Mouse (Mus musculus) limb, embryonic 12.5 days (tissue): ENCODE measurements around the gene Gm37240. TPM values are rescaled to one million over a fixed set of nuclear protein-coding genes. Genes with fewer than 3 reads are reported as not detected.
A peak's percentile ranks its signal among the peaks of the same experiment; 100 is the strongest.

Experiments
- ATAC-seq: fragments of 200-750 bp; cut with Nextera tagmentation; 2 replicates; pipeline ENCODE4 v1.8.0; 2017; ENCODE audit warnings: low read depth, moderate TSS enrichment; ENCODE audit not compliant: insufficient number of reproducible peaks, insufficient read depth, low FRiP score, low TSS enrichment
- H3K27ac ChIP-seq: fragments of 300-500 bp; sonication (generic); 2 replicates; pipeline ENCODE4 v1.5.1; 2016; ENCODE audit warnings: mild to moderate bottlenecking, moderate library complexity
- H3K27me3 ChIP-seq: fragments of 300-500 bp; sonication (generic); 2 replicates; pipeline ENCODE4 v1.6.1; 2016; ENCODE audit warnings: mild to moderate bottlenecking, moderate library complexity
- H3K36me3 ChIP-seq: fragments of 300-500 bp; sonication (generic); 2 replicates; pipeline ENCODE4 v1.6.1; 2016; ENCODE audit warnings: mild to moderate bottlenecking, moderate library complexity
- H3K4me1 ChIP-seq: fragments of 300-500 bp; sonication (generic); replicated peaks from 2 replicates; pipeline ENCODE4 v1.6.1; 2016
- H3K4me2 ChIP-seq: fragments of 300-500 bp; sonication (generic); 2 replicates; pipeline ENCODE4 v1.6.1; 2016; ENCODE audit warnings: mild to moderate bottlenecking, moderate library complexity
- H3K4me3 ChIP-seq: fragments of 300-500 bp; sonication (generic); replicated peaks from 2 replicates; pipeline ENCODE4 v1.5.1; 2016; ENCODE audit warnings: mild to moderate bottlenecking
- H3K9ac ChIP-seq: fragments of 300-500 bp; sonication (generic); replicated peaks from 2 replicates; pipeline ENCODE4 v1.6.1; 2016; ENCODE audit warnings: mild to moderate bottlenecking, moderate library complexity
- H3K9me3 ChIP-seq: fragments of 300-500 bp; sonication (generic); 2 replicates; pipeline ENCODE4 v1.6.1; 2016; ENCODE audit warnings: mild to moderate bottlenecking, moderate library complexity
- WGBS: fragments of 180-500 bp; shearing (Covaris S2); methylation state at CpG from one replicate; pipeline ENCODE4 v1.1.7; 2016; 5-methylcytosine and 5-hydroxymethylcytosine counted together
- polyA plus RNA-seq: library from polyadenylated mRNA; unstranded; fragments of >200 nt; fragmentation: Nextera tagmentation; extraction: Ambion mirVana; gene quantifications from 2 replicates; pipeline ENCODE4 v1.2.1, GENCODE M21; 2016

Gm37240 gene
- polyA plus RNA-seq, 1 experiment from 2014 or later: 3.4 TPM

DNA sequence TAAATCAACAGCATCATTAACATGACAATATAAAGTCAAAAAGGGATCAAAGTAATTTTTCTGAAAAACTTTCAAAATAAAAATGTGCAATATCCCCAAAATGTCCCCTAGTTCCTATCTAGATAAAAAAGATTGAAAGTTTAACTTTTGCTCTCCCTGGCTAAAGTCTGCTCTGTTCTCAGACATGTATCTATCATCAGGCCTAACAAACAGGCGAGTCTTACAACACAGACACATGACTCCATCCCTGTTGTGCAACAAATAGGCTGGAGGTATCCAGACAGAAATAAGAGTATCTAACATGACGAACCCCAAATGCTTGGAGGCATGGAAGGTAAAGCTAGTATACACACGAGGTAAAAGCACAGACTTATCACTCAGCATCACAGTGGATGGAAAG lies 68.0 kb downstream of the Gm37240 start:
- H3K9ac ChIP-seq: no peak overlapping the region
- H3K27me3 ChIP-seq: 0 out of 2 replicates have a peak, but pooled peaks cover 2% of the 10 kb centered on the region
- no peak overlapping the region for H3K27ac ChIP-seq
- H3K4me1 ChIP-seq: peaks cover 13% of the 10 kb centered on the region
- 83% methylated on average over 3 of the region's 3 CpGs for WGBS
- no peak overlapping the region for H3K4me3 ChIP-seq
- no peak overlapping the region for H3K4me2 ChIP-seq
- H3K36me3 ChIP-seq: no peaks in the 10 kb centered on the region
- ATAC-seq: no peak
- no peaks in the 10 kb centered on the region for H3K9me3 ChIP-seq

DNA sequence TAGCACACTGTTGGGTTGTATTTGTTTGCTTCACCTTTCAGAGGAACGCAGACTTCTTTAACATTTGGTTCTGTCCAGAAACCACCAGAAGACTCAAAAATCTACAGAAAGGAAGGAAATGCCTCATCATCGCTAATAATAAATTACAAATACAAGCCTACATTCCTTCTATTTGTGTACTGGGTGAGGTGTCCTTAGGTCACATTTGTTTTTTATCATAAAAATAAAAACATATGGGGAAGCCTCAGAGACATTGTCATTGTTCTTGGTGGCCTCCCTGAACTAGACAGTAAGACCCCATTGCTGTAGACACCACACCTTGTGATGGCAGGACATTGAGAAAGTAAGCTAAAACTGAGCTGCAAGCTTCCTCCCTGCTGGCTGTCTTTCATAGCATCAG lies 70.1 kb downstream of the Gm37240 start, which contains the start of gene Fam160a1:
Fam160a1 (minus strand) TSS at position 101 of the 400 bp plus-strand sequence.
- Histone ChIP-seq H3K27me3 (no peaks in the 10 kb centered on the region), H3K4me3 (no peak within 1 kb of the TSS), H3K27ac (no peak within 1 kb of the TSS), H3K9ac (no peak within 1 kb of the TSS), H3K36me3 (no peaks in the 10 kb centered on the region), H3K4me1 (peaks cover 19% of the 10 kb centered on the region), H3K9me3 (no peaks in the 10 kb centered on the region), H3K4me2 (no peak within 1 kb of the TSS)
- WGBS: 82% methylated on average over 2 of the region's 2 CpGs
- no peak for ATAC-seq

DNA sequence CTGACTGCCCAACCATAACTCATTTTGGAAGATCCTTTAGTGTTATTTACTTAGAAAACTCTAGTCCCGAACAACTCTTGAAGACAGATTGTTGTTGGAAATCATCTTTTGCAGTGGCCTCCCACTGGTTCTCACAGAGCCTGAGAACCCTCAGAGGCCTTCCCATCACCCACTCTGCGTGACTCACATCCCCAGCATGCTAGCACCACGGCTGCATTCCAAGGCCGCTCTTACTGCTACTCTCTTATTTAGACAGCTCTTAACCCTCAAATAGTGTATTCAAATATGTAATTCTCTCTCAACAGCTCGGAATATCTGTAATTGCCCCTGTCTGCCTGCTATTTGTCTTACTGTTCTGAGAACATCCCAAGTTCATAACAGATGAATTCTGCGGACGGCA lies 73.1 kb downstream of the Gm37240 start:
- H3K4me3 ChIP-seq: no peak overlapping the region
- H3K27me3 ChIP-seq: no peaks in the 10 kb centered on the region
- no peak overlapping the region for H3K4me2 ChIP-seq
- no peaks in the 10 kb centered on the region for H3K36me3 ChIP-seq
- no peak overlapping the region for H3K27ac ChIP-seq
- no peak overlapping the region for H3K9ac ChIP-seq
- peaks cover 12% of the 10 kb centered on the region; the same call in 1 of the 2 replicates for H3K4me1 ChIP-seq
- H3K9me3 ChIP-seq: no peaks in the 10 kb centered on the region
- no peak for ATAC-seq
- WGBS: 70% methylated on average over 7 of the region's 7 CpGs

DNA sequence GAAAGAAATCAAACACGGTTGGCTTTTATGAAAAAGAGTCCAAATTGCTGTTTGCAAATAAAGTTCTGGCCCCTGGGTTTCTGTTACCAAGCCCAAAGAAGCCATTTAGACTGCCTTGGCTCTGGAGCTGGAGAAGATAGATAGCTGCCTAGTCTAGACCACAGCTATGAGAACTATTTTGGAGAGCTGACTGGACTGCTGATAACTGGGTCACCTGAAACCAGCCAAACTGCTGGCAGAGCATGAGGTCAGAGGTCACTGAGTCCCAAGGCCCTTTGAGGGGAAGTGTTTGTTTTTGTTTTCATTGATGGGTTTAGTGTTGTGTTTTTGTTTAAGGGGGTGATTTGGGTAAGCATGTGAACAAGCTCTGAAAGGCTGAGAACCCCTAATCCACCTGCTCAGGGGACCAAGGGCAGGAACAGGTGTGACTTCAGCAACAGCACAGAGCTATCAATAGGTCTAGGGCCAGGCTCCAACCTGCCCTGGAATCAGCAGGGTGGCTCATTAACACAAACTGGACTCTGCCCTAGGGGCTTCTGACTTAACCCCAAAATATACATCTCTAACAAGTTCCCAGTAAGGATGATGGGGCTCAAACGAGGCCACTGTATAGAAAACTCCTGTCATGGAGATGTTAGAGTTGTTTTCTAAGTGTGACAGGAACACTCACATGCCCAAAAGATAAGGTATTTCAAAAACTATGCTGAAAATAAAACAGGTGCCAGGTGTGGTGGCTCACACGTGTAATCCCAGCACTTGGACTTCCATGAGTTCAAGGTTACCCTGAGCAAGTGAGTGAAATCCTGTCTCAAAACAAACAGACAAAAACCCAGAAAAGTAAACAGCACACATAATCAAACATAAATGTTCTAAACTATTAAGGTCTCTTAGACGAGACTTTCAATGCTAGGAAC lies 74.0 kb downstream of the Gm37240 start:
- no peak overlapping the region for H3K4me3 ChIP-seq
- peaks cover 12% of the 10 kb centered on the region; the same call in 1 of the 2 replicates for H3K4me1 ChIP-seq
- ATAC-seq: no peak
- H3K9ac ChIP-seq: no peak overlapping the region
- 49% methylated on average over 4 of the region's 4 CpGs for WGBS
- no peaks in the 10 kb centered on the region for H3K27me3 ChIP-seq
- H3K36me3 ChIP-seq: no peaks in the 10 kb centered on the region
- no peak overlapping the region for H3K27ac ChIP-seq
- no peak overlapping the region for H3K4me2 ChIP-seq
- H3K9me3 ChIP-seq: no peaks in the 10 kb centered on the region

DNA sequence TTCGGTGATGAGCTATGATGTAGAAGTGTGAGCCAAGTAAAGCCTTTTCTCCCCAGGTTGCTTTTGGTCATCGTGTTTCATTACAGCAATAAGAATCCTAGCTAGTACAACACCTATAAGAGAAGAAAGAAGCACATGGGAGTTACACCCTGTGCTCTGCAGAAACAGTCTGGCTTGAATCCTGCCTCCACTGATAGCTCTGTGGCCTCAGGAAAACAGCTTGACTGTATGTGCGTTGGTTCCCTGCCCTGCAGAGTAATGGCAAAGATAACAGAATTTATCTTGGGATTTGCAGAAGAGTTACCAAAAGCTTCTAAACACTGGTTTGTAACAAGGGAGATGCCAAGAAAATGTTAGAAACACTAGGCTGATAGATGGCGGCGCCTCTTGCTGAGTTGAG lies 75.3 kb downstream of the Gm37240 start:
- Histone ChIP-seq H3K4me1 (peaks cover 11% of the 10 kb centered on the region; the same call in 1 of the 2 replicates), H3K36me3 (no peaks in the 10 kb centered on the region), H3K4me2 (no peak overlapping the region), H3K4me3 (no peak overlapping the region), H3K27me3 (no peaks in the 10 kb centered on the region), H3K27ac (no peak overlapping the region), H3K9ac (no peak overlapping the region), H3K9me3 (no peaks in the 10 kb centered on the region)
- WGBS: 94% methylated on average over 5 of the region's 5 CpGs
- no peak for ATAC-seq

DNA sequence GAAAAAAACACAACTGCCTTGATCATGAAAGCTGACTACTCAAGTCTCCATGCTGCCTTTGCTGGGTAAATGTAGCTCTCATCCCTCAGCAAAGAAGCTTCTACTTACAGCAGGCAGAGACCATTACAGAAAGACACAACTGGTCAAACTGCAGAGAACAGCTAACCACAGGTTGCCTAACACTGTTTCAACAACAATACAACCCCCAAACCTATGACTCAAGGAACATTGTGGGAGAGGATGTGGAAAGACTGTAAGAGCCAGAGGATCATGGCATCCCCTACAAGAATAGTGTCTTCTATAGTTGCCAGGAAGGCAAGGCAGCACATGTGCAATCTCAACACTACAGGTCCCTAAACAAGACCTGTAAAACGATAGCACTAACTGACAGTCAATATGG lies 94.2 kb downstream of the Gm37240 start:
- Histone ChIP-seq H3K4me3 (no peak overlapping the region), H3K9ac (no peak overlapping the region), H3K36me3 (no peaks in the 10 kb centered on the region), H3K4me2 (no peak overlapping the region), H3K9me3 (no peaks in the 10 kb centered on the region), H3K27ac (no peak overlapping the region), H3K27me3 (no peaks in the 10 kb centered on the region), H3K4me1 (no peaks in the 10 kb centered on the region)
- no peak for ATAC-seq
- 69% methylated on average over 1 of the region's 1 CpGs for WGBS

DNA sequence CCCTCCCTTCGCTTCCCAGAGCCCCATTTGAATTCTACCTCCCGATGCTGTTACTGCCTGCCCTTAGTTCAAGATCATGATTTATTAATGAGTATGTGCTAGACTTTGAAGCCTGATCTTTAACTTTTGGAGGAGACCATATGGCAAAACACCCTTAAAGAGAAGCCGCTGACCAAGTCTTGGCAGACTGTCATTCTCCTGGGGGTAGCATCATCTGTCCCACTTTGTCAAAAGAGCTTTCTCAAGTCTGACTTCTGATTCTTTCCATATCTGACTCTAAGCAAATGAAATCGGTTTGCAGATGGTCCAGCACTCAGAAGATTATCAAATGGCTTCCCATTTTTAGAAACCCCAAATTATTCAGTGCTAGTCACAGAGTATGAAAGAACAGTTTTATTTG lies 97.6 kb downstream of the Gm37240 start:
- ATAC-seq: no peak
- H3K4me1 ChIP-seq: peaks cover 10% of the 10 kb centered on the region; the same call in 1 of the 2 replicates
- H3K4me3 ChIP-seq: no peak overlapping the region
- no peaks in the 10 kb centered on the region for H3K27me3 ChIP-seq
- H3K4me2 ChIP-seq: no peak overlapping the region
- H3K36me3 ChIP-seq: no peaks in the 10 kb centered on the region
- no peak overlapping the region for H3K27ac ChIP-seq
- H3K9me3 ChIP-seq: no peaks in the 10 kb centered on the region
- H3K9ac ChIP-seq: no peak overlapping the region
- WGBS: 72% methylated on average over 4 of the region's 4 CpGs

DNA sequence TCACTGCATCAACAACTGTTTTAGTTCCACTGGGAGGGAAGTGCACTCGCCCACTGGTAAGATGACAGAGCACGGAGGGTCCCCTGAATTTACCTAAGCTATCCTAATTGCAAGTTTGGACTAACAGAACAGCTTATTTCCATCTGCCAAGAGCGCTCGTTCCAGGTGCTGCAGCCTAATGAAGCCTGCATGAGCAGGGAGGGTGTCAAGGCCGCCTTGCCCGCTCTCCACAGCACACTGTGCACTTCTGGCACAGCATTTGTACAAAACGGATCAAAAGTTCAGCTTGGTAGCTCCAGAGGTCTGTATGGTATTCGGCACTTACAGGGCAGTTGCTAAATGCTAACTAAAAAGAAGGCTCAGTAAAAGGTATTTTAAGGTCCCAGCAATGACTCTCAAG lies 100.8 kb downstream of the Gm37240 start:
- WGBS: 53% methylated on average over 8 of the region's 8 CpGs
- no peaks in the 10 kb centered on the region for H3K9me3 ChIP-seq
- H3K9ac ChIP-seq: no peak overlapping the region
- no peaks in the 10 kb centered on the region for H3K27me3 ChIP-seq
- no peaks in the 10 kb centered on the region for H3K36me3 ChIP-seq
- no peak overlapping the region for H3K4me3 ChIP-seq
- H3K27ac ChIP-seq: no peak overlapping the region
- no peak overlapping the region for H3K4me2 ChIP-seq
- no peak for ATAC-seq
- H3K4me1 ChIP-seq: peaks cover 10% of the 10 kb centered on the region; the same call in 1 of the 2 replicates

DNA sequence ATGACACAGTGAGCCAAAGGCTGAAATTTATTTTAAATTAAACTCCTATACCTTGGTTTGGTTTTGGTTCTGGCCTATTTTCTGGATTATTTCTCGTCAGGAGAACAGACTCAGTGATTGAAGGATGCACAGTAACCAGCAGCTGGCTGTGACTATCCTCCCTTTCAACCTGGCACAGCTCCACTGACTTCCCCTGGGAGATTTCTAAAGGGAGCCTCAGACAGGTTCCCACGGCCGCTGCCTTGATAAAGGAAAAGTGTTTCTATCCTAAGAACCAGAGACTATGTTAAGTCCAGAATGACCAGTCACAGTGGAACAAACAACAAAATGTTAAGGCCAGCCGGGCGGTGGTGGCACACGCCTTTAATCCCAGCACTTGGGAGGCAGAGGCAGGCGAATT lies 106.4 kb downstream of the Gm37240 start:
- WGBS: 79% methylated on average over 7 of the region's 7 CpGs
- H3K4me2 ChIP-seq: no peak overlapping the region
- no peak for ATAC-seq
- H3K27me3 ChIP-seq: no peaks in the 10 kb centered on the region
- no peak overlapping the region for H3K27ac ChIP-seq
- no peak overlapping the region for H3K4me3 ChIP-seq
- no peaks in the 10 kb centered on the region for H3K9me3 ChIP-seq
- H3K9ac ChIP-seq: no peak overlapping the region
- peaks cover 4% of the 10 kb centered on the region for H3K4me1 ChIP-seq
- no peaks in the 10 kb centered on the region for H3K36me3 ChIP-seq

DNA sequence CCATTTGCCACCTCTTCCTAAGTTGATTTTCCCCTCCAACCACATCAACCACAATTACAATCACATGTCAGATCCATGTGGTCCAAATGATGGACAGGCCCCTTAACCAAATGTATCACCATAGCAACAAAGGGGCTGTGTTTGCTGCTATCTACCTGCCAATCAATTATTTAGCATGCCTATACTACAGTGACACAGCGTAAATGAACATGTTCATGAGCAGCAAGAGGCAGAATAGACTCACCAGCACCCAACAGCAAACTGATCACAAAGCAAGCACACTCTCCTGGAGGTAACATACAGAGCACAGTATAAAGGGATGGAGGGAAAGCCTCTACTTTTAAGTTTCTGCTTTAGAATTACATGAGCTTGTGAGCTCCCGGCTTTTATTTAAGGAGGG lies 107.0 kb downstream of the Gm37240 start:
- no peak overlapping the region for H3K27ac ChIP-seq
- no peak overlapping the region for H3K9ac ChIP-seq
- 72% methylated on average over 2 of the region's 2 CpGs for WGBS
- H3K27me3 ChIP-seq: no peaks in the 10 kb centered on the region
- H3K4me3 ChIP-seq: no peak overlapping the region
- no peaks in the 10 kb centered on the region for H3K9me3 ChIP-seq
- peaks cover 4% of the 10 kb centered on the region for H3K4me1 ChIP-seq
- H3K36me3 ChIP-seq: no peaks in the 10 kb centered on the region
- ATAC-seq: no peak
- H3K4me2 ChIP-seq: no peak overlapping the region

DNA sequence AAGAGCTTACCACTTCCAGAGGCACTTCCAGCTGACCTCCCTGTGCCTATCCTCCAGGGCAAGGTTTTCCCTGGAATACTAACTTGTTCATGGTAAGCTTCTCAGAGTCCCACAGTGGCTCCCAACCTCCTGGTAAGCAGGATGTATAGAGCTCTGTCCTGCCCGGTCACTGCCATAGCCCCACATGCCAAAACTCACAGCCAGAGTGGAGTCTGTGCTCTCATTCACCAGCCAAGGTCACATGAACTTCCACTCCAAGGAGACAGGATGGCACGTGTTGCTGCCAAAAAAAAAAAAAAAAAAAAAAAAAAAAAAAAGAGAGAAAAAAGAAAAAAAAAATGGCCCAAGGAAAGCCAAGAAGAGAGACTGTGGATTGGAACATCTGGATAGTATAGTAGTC lies 109.5 kb downstream of the Gm37240 start:
- peaks cover 4% of the 10 kb centered on the region for H3K4me1 ChIP-seq
- 75% methylated on average over 2 of the region's 2 CpGs for WGBS
- no peaks in the 10 kb centered on the region for H3K9me3 ChIP-seq
- peak overlapping the region; percentile 64; the same call in 1 of the 2 replicates for H3K27ac ChIP-seq
- no peak overlapping the region for H3K9ac ChIP-seq
- H3K36me3 ChIP-seq: no peaks in the 10 kb centered on the region
- no peaks in the 10 kb centered on the region for H3K27me3 ChIP-seq
- no peak for ATAC-seq
- no peak overlapping the region for H3K4me3 ChIP-seq
- no peak overlapping the region for H3K4me2 ChIP-seq
